Mouse (Mus musculus): Measurements from ENCODE around the gene Cd72.

DNA sequence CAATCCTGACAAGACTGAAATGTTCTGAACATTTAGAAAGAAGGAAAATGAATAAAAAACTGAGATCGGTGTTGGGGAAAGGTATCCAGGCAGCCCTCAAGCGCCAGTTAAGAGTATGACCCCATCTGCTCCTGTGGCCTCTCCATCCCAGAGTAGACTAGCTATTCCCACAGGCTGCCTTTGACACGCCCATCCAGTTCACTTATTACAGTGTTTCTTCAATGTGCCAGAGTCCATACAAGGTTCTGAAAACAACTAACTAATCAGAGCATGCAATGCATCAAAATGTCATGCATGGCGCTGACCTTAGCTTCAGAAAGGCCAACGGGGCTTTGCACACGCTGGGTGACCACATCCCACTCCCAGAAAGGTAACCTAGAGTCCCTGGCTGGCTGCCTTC lies 49.1 kb upstream of the Cd72 start:
- TF ChIP-seq CTCF (conservative IDR thresholded peaks at IDR 0.05; ENCODE audit: insufficient read depth, insufficient read length, low read depth, low read length): no peak
- TF ChIP-seq POLR2A (IDR thresholded peaks at IDR 0.05; ENCODE audit: low read depth, low read length): no peak
